Mouse (Mus musculus): ENCODE data around the gene Capn5. TPM values are rescaled to one million over a fixed set of nuclear protein-coding genes. Genes with fewer than 3 reads are reported as not detected.
A peak's percentile ranks its signal among the peaks of the same experiment; 100 is the strongest.

Gene Capn5
- total RNA-seq, 1 experiment from 2014 or later, result 28.0 TPM

DNA sequence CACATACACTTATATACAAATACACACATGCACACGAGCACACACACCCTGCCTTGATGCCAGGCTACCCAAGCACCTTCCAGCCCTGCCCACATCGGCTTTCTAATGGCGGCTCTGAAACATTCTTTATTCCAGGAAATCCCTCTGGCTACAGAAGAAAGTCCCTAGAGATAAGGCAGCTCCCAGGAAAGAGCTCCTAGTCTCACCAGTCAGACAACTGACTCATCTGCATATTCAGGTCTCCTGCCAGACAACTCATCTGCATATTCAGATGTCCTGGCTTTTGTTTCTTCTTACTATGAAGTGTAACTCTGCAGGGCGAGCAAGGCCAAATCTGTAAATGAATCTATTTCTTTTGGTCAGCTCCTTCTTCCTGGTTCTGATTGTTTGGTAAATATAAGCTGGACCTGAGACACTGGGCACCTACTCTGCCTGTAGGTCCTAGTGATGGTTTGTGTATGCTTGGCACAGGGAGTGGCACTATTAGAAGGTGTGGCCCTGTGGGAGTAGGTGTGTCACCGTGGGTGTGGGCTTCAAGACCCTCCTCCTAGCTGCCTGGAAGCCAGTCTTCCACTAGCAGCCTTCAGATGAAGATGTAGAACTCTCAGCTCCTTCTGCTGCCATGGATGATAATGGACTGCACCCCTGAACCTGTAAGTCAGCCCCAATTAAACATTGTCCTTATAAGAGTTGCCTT lies 20.3 kb downstream of the Capn5 start:
- ATAC-seq (replicated peaks in 1 of 2; ENCODE audit: insufficient read depth in 1 of 2, low FRiP score in 2 of 2, low TSS enrichment in 1 of 2, low read depth in 1 of 2, poor library complexity in 2 of 2, severe bottlenecking in 2 of 2), result no peak

DNA sequence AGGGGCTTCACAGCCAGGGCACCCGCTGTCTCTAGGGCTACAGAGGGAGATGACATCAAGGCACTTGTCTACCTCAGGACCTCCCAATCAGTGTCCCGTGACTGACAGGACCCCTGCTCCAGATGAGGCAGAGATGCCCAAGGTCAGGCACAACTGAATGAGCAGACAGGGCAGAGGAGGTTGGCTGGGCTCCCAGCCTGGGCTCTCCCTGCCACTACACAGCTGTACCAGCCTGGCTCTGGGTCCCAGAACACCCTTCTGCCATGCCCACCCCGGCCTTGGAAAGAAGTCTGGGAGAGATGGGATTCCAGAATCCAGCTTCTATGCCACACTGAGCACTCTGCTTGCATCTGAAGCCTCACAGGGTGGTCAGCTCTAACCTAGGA lies 21.8 kb downstream of the Capn5 start:
- ATAC-seq (replicated peaks in 1 of 2; ENCODE audit: insufficient read depth in 1 of 2, low FRiP score in 2 of 2, low TSS enrichment in 1 of 2, low read depth in 1 of 2, poor library complexity in 2 of 2, severe bottlenecking in 2 of 2), result no peak

DNA sequence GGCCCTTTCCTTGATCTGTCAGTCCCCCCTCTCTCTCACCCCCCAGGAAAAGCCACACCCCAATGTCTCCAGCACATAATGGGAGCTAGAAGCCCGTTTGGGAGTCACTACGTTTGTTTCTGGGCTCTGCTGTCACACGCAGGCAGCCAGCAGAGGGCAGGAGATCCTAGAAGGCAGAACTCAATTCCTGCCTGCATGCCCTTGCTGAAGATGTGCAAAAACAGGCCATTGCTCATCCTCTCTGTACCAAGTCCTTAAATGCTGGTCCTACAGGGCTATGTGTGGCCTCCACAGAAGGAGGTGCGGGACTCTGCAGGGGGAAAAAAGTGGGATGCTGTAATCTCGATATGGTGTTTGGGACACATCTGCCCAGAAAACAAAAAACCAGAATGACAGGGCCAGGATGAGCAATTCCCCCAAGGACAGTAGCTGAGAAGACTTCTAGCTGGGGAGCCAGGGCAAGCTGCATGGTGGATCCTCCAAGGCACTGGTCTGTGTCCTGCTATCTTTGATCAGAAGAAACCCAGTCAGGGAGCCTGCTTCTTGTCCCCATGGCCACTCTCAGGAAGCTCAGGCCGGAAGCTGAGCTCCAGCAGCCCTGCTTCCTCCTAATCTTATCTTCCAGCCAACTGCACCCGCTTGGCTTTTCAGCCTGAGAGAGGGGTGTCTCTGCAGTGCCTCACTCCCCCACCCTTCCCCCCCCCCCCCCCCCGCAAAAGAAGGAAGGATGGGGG lies 22.4 kb downstream of the Capn5 start:
- ATAC-seq (replicated peaks in 1 of 2; ENCODE audit: insufficient read depth in 1 of 2, low FRiP score in 2 of 2, low TSS enrichment in 1 of 2, low read depth in 1 of 2, poor library complexity in 2 of 2, severe bottlenecking in 2 of 2), result peak; percentile 63 to 64

DNA sequence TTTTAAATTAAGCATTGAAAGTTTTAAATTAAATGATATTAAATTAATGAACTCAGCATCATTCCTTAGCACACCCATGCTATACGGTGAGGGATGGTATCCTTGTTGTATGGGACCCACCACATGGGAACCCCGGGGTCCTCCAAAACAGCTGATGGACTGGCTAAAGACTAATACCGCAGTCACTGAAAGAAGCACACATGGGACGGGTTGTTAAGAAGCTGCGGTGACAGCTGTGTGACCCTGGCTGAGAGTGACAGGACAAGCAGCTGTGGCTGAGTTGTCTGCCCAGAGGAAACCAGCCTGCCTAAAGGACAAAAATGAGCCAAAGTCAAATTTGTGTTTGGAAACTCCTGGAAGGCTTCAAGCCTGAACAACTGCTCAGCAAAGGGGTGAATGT lies 24.2 kb downstream of the Capn5 start:
- no peak for ATAC-seq (replicated peaks in 1 of 2; ENCODE audit: insufficient read depth in 1 of 2, low FRiP score in 2 of 2, low TSS enrichment in 1 of 2, low read depth in 1 of 2, poor library complexity in 2 of 2, severe bottlenecking in 2 of 2)

DNA sequence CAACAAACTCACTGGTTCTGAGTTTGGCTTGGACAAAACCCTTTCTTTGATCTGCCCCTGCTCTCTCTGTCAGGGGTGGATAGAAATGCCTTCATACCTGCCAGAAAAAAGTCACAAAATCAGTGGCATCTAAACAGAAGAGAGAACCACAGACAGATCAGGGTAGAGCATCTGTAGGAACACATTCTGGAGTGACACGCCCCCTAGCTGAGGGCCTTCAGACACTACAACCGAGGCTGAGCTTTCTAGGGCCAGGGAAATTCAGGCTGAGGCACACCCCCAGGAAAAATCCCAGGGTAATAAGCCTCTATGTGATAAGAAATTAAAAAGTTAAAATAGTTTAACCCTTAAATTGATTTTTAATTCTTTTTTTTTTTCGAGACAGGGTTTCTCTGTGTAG lies 24.7 kb downstream of the Capn5 start:
- no peak for ATAC-seq (replicated peaks in 1 of 2; ENCODE audit: insufficient read depth in 1 of 2, low FRiP score in 2 of 2, low TSS enrichment in 1 of 2, low read depth in 1 of 2, poor library complexity in 2 of 2, severe bottlenecking in 2 of 2)

DNA sequence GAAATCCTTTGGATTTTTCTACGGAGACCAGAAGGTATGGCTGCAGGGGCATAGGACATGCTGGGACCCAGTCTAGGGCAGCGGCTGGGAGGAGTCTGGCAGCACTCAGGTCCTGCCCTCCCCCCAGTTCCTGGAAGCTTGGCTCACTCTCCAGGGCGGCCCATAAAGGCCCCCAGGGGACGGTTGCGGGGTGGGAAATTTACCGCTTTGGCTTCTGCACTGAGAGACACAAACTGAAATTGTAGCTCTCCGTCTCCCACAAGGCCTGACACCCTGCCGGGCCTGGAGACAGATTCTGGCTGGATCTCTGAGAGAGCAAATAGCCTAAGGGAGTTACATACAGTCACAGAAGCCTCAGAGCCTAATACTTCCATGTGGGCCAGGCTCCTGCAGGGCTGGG lies 25.7 kb downstream of the Capn5 start:
- no peak for ATAC-seq (replicated peaks in 1 of 2; ENCODE audit: insufficient read depth in 1 of 2, low FRiP score in 2 of 2, low TSS enrichment in 1 of 2, low read depth in 1 of 2, poor library complexity in 2 of 2, severe bottlenecking in 2 of 2)

DNA sequence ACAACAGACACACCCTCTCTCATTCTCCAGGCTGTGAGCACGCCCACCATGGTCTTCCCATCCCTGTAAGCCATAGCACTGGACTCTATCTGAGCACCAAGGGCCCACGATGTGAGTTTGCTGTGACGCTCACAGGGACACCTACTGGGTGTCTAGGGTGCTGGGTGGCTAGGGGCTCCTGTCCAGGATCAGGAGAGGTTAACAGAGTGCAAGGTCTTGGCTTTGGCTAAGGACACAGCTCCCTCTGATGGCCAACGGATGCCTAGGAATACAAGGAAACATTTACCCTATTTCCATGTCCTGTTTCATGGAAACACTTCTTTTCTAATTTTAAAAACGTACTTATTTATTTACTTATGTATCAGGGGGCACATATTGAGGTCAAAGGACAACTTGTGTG lies 27.5 kb downstream of the Capn5 start:
- ATAC-seq (replicated peaks in 1 of 2; ENCODE audit: insufficient read depth in 1 of 2, low FRiP score in 2 of 2, low TSS enrichment in 1 of 2, low read depth in 1 of 2, poor library complexity in 2 of 2, severe bottlenecking in 2 of 2), result no peak

DNA sequence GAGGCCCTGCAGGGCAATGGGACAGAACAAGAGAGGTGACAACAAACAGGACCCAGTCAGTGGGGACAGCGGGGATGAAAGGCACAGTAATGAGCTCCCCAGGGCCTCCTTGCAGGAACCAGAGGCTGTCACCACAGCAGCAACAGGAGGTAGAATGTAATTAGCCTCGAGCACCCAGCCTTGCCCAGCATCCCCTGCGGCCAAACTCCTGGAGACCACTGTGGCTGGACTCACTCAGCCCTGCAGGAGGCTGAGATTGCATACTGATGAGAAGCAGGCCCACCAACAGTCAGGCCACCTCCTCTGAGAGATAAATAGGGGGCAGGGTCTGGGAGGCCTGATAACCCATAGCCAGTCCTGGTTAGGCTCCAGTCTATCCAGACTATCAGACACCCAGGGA lies 28.3 kb downstream of the Capn5 start:
- ATAC-seq (replicated peaks in 1 of 2; ENCODE audit: insufficient read depth in 1 of 2, low FRiP score in 2 of 2, low TSS enrichment in 1 of 2, low read depth in 1 of 2, poor library complexity in 2 of 2, severe bottlenecking in 2 of 2), result no peak

DNA sequence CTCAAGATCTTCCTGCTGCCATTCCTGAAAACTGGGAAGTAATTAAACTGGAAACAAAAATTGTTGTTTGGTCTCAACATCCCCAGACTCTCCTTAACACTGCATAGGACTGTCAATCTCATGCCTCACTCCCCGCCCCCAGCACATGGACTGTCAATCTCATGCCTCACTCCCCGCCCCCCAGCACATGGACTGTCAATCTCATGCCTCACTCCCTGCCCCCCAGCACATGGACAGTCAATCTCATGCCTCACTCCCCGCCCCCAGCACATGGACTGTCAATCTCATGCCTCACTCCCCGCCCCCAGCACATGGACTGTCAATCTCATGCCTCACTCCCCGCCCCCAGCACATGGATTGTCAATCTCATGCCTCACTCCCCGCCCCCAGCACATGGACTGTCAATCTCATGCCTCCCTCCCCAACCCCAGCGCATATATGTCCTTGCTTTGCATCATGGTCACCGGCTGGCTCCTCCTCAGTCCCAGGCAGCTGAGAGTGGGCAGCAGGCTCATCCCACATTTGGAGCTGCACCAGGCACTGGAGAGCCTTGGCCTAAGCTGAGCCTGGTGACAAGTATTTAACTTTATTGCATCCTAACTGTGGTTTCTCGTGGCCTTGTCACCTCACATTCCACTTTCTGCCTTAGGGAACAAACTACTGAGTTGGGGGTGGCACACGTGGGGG lies 29.2 kb downstream of the Capn5 start:
- no peak for ATAC-seq (replicated peaks in 1 of 2; ENCODE audit: insufficient read depth in 1 of 2, low FRiP score in 2 of 2, low TSS enrichment in 1 of 2, low read depth in 1 of 2, poor library complexity in 2 of 2, severe bottlenecking in 2 of 2)

DNA sequence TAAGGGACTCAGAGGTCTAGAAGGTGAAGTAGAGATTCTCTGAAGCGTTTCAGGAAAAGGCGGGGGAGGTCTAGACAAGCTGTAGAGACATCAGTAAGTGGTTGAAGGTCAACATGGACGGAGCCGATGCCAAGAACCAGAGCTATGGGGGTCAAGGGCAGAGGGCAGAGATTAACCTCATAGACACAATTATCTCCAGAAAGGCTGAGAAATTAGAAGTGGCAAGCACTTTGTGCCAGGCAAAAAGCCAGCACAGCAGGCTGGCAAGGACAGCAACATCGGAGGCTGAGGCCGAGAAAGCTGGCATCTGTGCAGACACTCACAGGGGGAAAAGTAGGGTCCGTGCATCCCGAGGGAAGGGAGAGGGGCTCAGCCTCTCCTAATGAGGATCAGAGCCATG lies 30.3 kb downstream of the Capn5 start:
- ATAC-seq (replicated peaks in 1 of 2; ENCODE audit: insufficient read depth in 1 of 2, low FRiP score in 2 of 2, low TSS enrichment in 1 of 2, low read depth in 1 of 2, poor library complexity in 2 of 2, severe bottlenecking in 2 of 2), result no peak

DNA sequence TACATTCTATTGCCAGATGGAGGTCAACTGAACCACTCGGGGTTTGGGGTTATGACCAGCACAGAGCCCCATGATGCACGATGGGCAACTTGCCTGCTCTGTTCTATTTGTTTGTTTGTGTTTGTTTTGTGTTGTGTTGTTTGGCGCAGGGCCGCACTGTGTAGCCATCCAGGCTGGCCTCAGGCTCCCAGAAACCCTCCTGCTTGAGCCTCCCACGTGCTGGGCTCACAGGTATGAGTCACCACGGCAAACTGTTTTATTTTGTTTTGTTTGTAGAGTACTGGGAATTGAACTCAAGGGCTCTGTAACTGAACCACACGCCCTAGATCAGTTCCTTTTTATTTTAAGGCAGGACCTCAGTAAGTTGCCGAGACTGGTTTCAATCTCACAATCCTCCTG lies 31.6 kb downstream of the Capn5 start:
- no peak for ATAC-seq (replicated peaks in 1 of 2; ENCODE audit: insufficient read depth in 1 of 2, low FRiP score in 2 of 2, low TSS enrichment in 1 of 2, low read depth in 1 of 2, poor library complexity in 2 of 2, severe bottlenecking in 2 of 2)

DNA sequence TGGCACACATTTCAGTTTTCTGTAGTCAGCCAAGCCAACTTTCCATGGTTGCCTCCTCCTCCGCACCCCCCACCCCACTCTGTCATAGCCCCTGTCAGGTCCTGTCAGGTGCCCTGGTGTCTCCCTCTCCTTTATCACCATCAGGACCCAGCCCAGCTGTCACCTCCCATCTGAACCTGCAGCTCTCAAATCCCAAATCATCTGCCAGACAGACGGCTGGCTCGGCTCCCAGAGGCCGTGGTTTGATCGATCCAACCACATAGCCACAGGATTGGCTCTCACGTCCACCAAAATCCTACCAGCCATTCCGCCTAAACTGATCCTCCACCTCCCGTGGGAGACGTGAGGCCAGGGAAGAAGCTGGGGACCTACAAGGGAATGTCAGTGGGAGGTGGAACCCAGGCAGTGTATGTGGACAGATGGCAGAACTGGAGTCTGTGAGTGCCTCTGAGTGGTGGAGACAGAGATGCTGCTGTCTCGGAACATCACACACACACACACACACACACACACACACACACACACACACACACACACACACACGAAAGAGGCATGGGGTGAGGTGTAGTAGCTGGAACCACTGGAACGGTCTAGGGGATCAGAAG lies 32.1 kb downstream of the Capn5 start:
- ATAC-seq (replicated peaks in 1 of 2; ENCODE audit: insufficient read depth in 1 of 2, low FRiP score in 2 of 2, low TSS enrichment in 1 of 2, low read depth in 1 of 2, poor library complexity in 2 of 2, severe bottlenecking in 2 of 2), result no peak

DNA sequence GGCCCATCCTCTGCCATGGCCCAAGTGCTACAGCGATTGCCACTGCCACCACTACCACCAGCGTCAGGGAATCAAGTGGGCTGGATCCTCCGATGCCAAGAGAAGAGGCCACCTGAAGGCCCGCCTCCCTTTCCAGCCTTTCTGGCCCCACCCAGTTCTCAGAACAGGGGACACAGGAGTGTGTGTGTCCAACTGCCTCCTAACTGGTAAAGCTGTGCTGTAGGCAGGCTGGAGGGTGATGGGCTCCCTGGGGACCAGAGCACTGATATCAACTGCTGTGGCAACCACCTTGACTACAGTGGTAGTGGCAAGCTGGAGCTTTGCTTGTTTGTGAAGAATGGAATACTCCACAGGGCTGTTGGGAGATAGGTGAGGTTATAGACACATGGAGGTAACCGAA lies 32.7 kb downstream of the Capn5 start, which contains the start of gene Omp:
TSS of gene Omp (minus strand) at position 101 of the 400 bp plus-strand sequence.
- no peak for ATAC-seq (replicated peaks in 1 of 2; ENCODE audit: insufficient read depth in 1 of 2, low FRiP score in 2 of 2, low TSS enrichment in 1 of 2, low read depth in 1 of 2, poor library complexity in 2 of 2, severe bottlenecking in 2 of 2)

DNA sequence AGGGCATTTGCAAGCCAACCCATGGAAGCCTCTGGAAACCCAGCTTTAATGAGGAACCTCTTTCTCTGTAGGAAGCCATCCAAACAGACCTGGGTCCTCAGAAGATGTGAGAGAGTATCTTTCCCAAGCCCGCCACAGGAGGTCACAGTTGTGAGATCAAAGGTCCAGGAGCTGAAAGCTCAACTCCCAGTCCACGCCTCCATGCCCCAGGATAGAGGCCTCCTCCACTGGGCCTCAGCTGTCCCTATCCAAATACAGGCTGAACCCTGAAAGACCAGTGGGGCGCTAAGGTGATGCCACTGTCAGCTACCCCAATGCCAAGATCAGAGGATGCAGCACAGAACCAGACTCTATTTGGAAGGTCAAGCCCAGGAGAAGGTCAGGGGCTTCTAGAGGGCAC lies 35.4 kb downstream of the Capn5 start:
- ATAC-seq (replicated peaks in 1 of 2; ENCODE audit: insufficient read depth in 1 of 2, low FRiP score in 2 of 2, low TSS enrichment in 1 of 2, low read depth in 1 of 2, poor library complexity in 2 of 2, severe bottlenecking in 2 of 2), result no peak

DNA sequence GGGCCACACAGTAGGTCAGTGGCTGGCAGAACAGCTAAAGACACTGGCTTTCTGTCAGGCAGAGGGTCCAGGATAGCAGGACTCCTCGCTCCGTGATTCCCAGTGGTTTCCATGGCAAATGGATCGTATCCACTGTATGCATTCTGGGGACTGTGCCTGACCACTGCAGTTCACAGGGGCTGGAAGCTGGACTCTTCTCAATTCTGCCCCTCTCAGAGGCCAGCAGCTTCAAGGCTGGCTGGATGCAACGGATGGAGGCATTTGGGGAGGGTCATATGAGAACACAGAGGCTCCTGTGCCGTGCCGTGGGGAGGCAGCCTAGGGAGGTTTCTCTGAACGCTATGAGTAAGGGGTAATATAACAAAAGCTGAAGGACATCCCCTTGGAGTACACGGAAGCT lies 35.8 kb downstream of the Capn5 start:
- no peak for ATAC-seq (replicated peaks in 1 of 2; ENCODE audit: insufficient read depth in 1 of 2, low FRiP score in 2 of 2, low TSS enrichment in 1 of 2, low read depth in 1 of 2, poor library complexity in 2 of 2, severe bottlenecking in 2 of 2)

DNA sequence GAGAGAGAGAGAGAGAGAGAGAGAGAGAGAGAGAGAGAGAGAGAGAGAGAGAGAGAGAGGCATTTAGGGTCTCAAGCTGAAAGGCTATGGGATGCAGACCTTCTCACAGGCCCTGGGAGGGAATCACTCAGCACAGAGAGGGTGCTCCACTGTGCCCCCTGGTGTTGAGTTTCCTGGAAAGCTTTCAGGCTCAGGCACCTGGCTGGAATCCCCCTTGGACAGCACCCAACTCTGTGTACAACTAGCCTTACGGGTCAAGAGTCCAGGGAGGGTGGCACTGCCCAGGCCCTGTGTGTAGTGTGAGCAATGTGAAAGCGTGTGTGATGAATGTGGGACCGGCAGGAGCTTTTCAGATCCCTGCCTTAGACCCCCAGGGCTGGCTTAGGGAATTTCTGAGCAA lies 36.9 kb downstream of the Capn5 start:
- ATAC-seq (replicated peaks in 1 of 2; ENCODE audit: insufficient read depth in 1 of 2, low FRiP score in 2 of 2, low TSS enrichment in 1 of 2, low read depth in 1 of 2, poor library complexity in 2 of 2, severe bottlenecking in 2 of 2), result no peak

DNA sequence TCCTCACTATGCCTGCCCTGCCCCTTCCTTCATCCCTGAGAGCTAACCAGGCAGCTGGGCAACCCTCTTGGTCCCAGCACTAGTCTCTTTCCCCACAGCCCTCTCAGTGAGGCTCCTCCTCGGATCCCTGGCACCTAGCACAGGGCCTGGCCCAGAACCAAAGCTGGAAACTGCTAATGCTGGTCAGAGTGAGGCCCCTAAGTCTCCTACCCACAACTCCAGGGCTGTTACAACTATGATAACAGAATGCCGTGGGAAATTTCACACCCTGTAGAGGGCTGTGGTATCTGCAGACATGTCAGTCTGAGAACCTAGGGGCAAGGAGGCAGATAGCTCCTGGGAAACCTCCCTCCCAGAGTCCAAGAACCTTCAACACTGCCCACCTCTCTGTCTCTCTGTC lies 37.5 kb downstream of the Capn5 start:
- no peak for ATAC-seq (replicated peaks in 1 of 2; ENCODE audit: insufficient read depth in 1 of 2, low FRiP score in 2 of 2, low TSS enrichment in 1 of 2, low read depth in 1 of 2, poor library complexity in 2 of 2, severe bottlenecking in 2 of 2)

DNA sequence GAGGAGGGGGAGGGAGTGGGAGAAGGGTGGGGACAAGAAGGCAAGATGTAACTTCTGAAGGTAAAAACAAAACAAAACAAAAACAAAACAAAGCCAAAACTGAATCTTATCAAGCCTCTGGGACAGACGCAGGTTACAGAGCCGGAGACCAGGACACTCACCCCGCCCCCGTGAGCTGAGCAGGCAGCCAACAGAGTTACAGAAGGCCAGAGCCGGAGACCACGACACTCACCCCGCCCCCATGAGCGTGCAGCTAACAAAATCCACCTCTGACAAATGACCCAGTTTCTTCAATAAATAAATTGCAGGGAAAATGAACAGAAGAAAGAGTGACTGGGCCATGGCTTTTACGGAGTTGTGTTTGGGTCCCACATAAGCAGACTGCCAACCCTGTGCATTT lies 38.9 kb downstream of the Capn5 start:
- ATAC-seq (replicated peaks in 1 of 2; ENCODE audit: insufficient read depth in 1 of 2, low FRiP score in 2 of 2, low TSS enrichment in 1 of 2, low read depth in 1 of 2, poor library complexity in 2 of 2, severe bottlenecking in 2 of 2), result no peak

Data from hematopoietic stem cell, adult 5-6 weeks (primary cell).